In genomic region chr3:116860333-116861222, GRCm38 (mm10) we compare ENCODE assay signal across 8 mouse cellular contexts. TPM values are rescaled to one million over a fixed set of nuclear protein-coding genes. Genes with fewer than 3 reads are reported as not detected.
A peak's percentile ranks its signal among the peaks of the same experiment; 100 is the strongest.
DNase-seq lines count a peak whose midpoint lies in the region; ATAC-seq lines count a peak whose summit lies in the region.

No protein-coding gene starts in this region.

- WGBS in kidney, embryonic 16.5 days: 61% methylated on average over 19 of the region's 19 CpGs
- 78% methylated on average over 19 of the region's 19 CpGs for WGBS in midbrain, embryonic 16.5 days

- H3K9ac ChIP-seq in kidney, embryonic 16.5 days (replicated peaks; ENCODE audit: low read length): peak overlapping the region; percentile 67
- H3K9ac ChIP-seq in midbrain, embryonic 16.5 days (ENCODE audit: low read depth, low read length): peak overlapping the region; percentile 65

- peak overlapping the region; percentile 64 for H3K27ac ChIP-seq in kidney, embryonic 16.5 days (ENCODE audit: low read length)
- peak overlapping the region; percentile 70 for H3K27ac ChIP-seq in midbrain, embryonic 16.5 days (ENCODE audit: low read length)

- no peaks in the 10 kb centered on the region for H3K36me3 ChIP-seq in kidney, embryonic 16.5 days (ENCODE audit: insufficient read depth, low read length)
- no peaks in the 10 kb centered on the region for H3K36me3 ChIP-seq in midbrain, embryonic 16.5 days (ENCODE audit: control insufficient read depth, insufficient read depth, low read length)

- H3K9me3 ChIP-seq in kidney, embryonic 16.5 days (ENCODE audit: low read length): no peaks in the 10 kb centered on the region
- H3K9me3 ChIP-seq in midbrain, embryonic 16.5 days (replicated peaks; ENCODE audit: control insufficient read depth, low read length, poor library complexity, severe bottlenecking): no peaks in the 10 kb centered on the region

- H3K4me2 ChIP-seq in kidney, embryonic 16.5 days (replicated peaks; ENCODE audit: low read depth, low read length): peak overlapping the region; percentile 64
- peak overlapping the region; percentile 90 for H3K4me2 ChIP-seq in midbrain, embryonic 16.5 days (ENCODE audit: low read length)

- no peak for DNase-seq in kidney, adult 11 months
- DNase-seq in c-Kit-positive CD71-positive TER-119-negative erythroid progenitor cells, embryonic 14.5 days (ENCODE audit: low read depth): peak; percentile 55
- DNase-seq in induced T-regulatory cell, adult 2 months (ENCODE audit: low read depth): peak; percentile 10
- DNase-seq in cerebellum, adult 9-11 months: no peak
- DNase-seq in layer of hippocampus, postnatal 14 days (ENCODE audit: low spot score in 2 of 2): no peak
- no peak for DNase-seq in urinary bladder, postnatal 4 days (ENCODE audit: low spot score in 2 of 2)

- H3K27me3 ChIP-seq in kidney, embryonic 16.5 days (ENCODE audit: insufficient read depth, low read length): no peaks in the 10 kb centered on the region
- H3K27me3 ChIP-seq in midbrain, embryonic 16.5 days (ENCODE audit: control insufficient read depth, insufficient read depth, low read depth, low read length): no peaks in the 10 kb centered on the region

- peaks cover 4% of the 10 kb centered on the region; the same call in 1 of the 2 replicates for H3K4me1 ChIP-seq in kidney, embryonic 16.5 days (ENCODE audit: insufficient read depth, low read length)
- 0 out of 2 replicates have a peak, but pooled peaks cover 4% of the 10 kb centered on the region for H3K4me1 ChIP-seq in midbrain, embryonic 16.5 days (ENCODE audit: control insufficient read depth, insufficient read depth, low read length)

- H3K4me3 ChIP-seq in kidney, embryonic 16.5 days (ENCODE audit: low read length): peak overlapping the region; percentile 59
- peak overlapping the region; percentile 53 for H3K4me3 ChIP-seq in midbrain, embryonic 16.5 days (ENCODE audit: low read depth, low read length)

- peak; percentile 41; the same call in 1 of the 2 replicates for ATAC-seq in kidney, embryonic 16.5 days (ENCODE audit: low FRiP score, low TSS enrichment)
- ATAC-seq in midbrain, embryonic 16.5 days: peak; percentile 61

RNA-seq across cellular contexts. Expression of gene Frrs1, which starts 1.3 kb away (rescaled TPM):
- polyA plus RNA-seq in kidney, embryonic 16.5 days (2015; fragmentation: Nextera tagmentation; extraction: Ambion mirVana): 22.4 and 28.1 TPM in 2 replicates
- polyA plus RNA-seq in midbrain, embryonic 16.5 days (2015; fragmentation: Nextera tagmentation; extraction: Ambion mirVana): 6.9 and 7.6 TPM in 2 replicates
- 1 to 10 TPM; 1.5 to 1.7 TPM for total RNA-seq in layer of hippocampus, postnatal 14 days (2021)

RNA-seq across cellular contexts. Expression of gene Agl, which starts 52.6 kb away (rescaled TPM):
- polyA plus RNA-seq in kidney, embryonic 16.5 days (2015; fragmentation: Nextera tagmentation; extraction: Ambion mirVana): 18.1 and 20.6 TPM in 2 replicates
- 12.6 and 14.5 TPM in 2 replicates for polyA plus RNA-seq in midbrain, embryonic 16.5 days (2015; fragmentation: Nextera tagmentation; extraction: Ambion mirVana)
- 10 to 100 TPM; 29.2 to 37.6 TPM for total RNA-seq in layer of hippocampus, postnatal 14 days (2021)

Comparison
In these comparisons a context has a peak if more than half of its experiments do, and no peak if none do; other contexts are left out.
1. DNase-seq: peak in c-Kit-positive CD71-positive TER-119-negative erythroid progenitor cells, embryonic 14.5 days (single experiment) and induced T-regulatory cell, adult 2 months (single experiment); none in kidney, adult 11 months (single experiment), cerebellum, adult 9-11 months (single experiment), layer of hippocampus, postnatal 14 days (0 of 2) and urinary bladder, postnatal 4 days (0 of 2).